Mouse (Mus musculus) midbrain, embryonic 15.5 days (tissue): Measurements from ENCODE around the gene Rps3. TPM values are rescaled to one million over a fixed set of nuclear protein-coding genes. Genes with fewer than 3 reads are reported as not detected.

ENCODE experiments used
- ATAC-seq: fragments of 200-750 bp; cut with Nextera tagmentation; replicated peaks from 2 replicates; pipeline ENCODE4 v1.8.0; 2017; ENCODE audit warnings: moderate TSS enrichment
- H3K27ac ChIP-seq: fragments of 300-500 bp; sonication (generic); 2 replicates; pipeline ENCODE4 v1.5.1; 2015; ENCODE audit warnings: mild to moderate bottlenecking, inconsistent platforms
- H3K27me3 ChIP-seq: fragments of 300-500 bp; sonication (generic); replicated peaks from 2 replicates; pipeline ENCODE4 v1.6.1; 2015; ENCODE audit warnings: inconsistent platforms
- H3K36me3 ChIP-seq: fragments of 300-500 bp; sonication (generic); replicated peaks from 2 replicates; pipeline ENCODE4 v1.6.1; 2015; ENCODE audit warnings: inconsistent platforms
- H3K4me1 ChIP-seq: fragments of 300-500 bp; sonication (generic); 2 replicates; pipeline ENCODE4 v1.6.1; 2015; ENCODE audit warnings: inconsistent platforms
- H3K4me2 ChIP-seq: fragments of 300-500 bp; sonication (generic); 2 replicates; pipeline ENCODE4 v1.6.1; 2015; ENCODE audit warnings: inconsistent platforms, mild to moderate bottlenecking, moderate library complexity
- H3K4me3 ChIP-seq: fragments of 300-500 bp; sonication (generic); 2 replicates; pipeline ENCODE4 v1.5.1; 2015; ENCODE audit warnings: mild to moderate bottlenecking, inconsistent platforms
- H3K9ac ChIP-seq: fragments of 300-500 bp; sonication (generic); 2 replicates; pipeline ENCODE4 v1.6.1; 2015; ENCODE audit warnings: mild to moderate bottlenecking, inconsistent platforms
- H3K9me3 ChIP-seq: fragments of 300-500 bp; sonication (generic); 2 replicates; pipeline ENCODE4 v1.6.1; 2016; ENCODE audit warnings: inconsistent platforms
- WGBS: fragments of 180-500 bp; shearing (Covaris S2); methylation state at CpG from one replicate; pipeline ENCODE4 v1.1.7; 2015; ENCODE audit warnings: mixed read lengths; 5-methylcytosine and 5-hydroxymethylcytosine counted together
- polyA plus RNA-seq: library from polyadenylated mRNA; unstranded; fragments of >200 nt; fragmentation: Nextera tagmentation; extraction: Ambion mirVana; gene quantifications from 2 replicates; pipeline ENCODE4 v1.2.1, GENCODE M21; 2015

Gene Rps3
- polyA plus RNA-seq, 1 experiment from 2014 or later, result 405 TPM

DNA sequence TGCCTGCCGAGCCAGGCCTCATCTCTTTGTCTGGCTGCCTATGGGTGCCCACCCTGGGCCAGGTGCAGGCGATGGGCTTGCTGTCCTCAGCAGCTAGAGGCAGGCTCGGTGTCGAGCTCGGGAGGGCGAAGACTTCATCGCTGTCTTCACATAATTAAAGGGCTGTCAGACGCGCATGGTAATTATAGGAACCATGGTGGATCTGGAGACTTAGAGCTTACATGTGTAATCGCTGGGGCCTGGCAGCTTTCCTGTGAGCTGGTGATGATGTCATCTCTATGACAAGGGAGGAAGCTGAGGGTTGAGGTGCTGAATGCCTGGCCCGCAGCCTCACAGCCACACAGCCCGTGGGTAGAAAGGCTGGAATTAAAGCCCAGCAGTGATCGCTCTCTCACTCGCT, 51.3 kb downstream of the Rps3 start:
- no peaks in the 10 kb centered on the region for H3K27me3 ChIP-seq
- H3K4me1 ChIP-seq, result peaks cover 37% of the 10 kb centered on the region
- peak overlapping the region; percentile 22; the same call in 1 of the 2 replicates for H3K27ac ChIP-seq
- no peaks in the 10 kb centered on the region for H3K9me3 ChIP-seq
- no peak overlapping the region for H3K9ac ChIP-seq
- no peak for ATAC-seq
- 39% methylated on average over 14 of the region's 14 CpGs for WGBS
- no peaks in the 10 kb centered on the region for H3K36me3 ChIP-seq
- no peak overlapping the region for H3K4me2 ChIP-seq
- H3K4me3 ChIP-seq, result no peak overlapping the region

DNA sequence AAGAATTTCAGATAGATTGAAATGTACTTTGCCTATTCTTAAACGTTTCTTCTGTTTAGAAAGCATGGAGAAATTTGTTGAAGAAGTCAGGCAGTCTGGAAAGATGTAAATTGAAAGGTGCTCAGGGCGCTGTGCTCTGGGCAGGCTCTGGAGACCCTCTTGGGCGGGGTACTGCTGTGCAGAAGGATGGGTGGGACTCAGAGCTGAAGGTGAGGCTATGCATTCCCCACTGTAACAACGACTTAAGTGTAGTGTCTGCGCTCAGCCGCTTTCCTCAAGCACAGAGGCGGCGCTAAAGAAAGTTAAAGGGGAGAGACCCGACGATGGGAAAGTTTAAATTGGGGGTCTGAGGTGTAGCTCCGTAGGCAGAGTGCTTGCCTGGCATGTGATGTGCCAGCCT, 53.3 kb downstream of the Rps3 start:
- no peak for ATAC-seq
- H3K9ac ChIP-seq, result no peak overlapping the region
- no peak overlapping the region for H3K27ac ChIP-seq
- no peaks in the 10 kb centered on the region for H3K27me3 ChIP-seq
- H3K9me3 ChIP-seq, result no peaks in the 10 kb centered on the region
- peaks cover 41% of the 10 kb centered on the region for H3K4me1 ChIP-seq
- WGBS, result 69% methylated on average over 11 of the region's 11 CpGs
- no peaks in the 10 kb centered on the region for H3K36me3 ChIP-seq
- no peak overlapping the region for H3K4me2 ChIP-seq
- no peak overlapping the region for H3K4me3 ChIP-seq

DNA sequence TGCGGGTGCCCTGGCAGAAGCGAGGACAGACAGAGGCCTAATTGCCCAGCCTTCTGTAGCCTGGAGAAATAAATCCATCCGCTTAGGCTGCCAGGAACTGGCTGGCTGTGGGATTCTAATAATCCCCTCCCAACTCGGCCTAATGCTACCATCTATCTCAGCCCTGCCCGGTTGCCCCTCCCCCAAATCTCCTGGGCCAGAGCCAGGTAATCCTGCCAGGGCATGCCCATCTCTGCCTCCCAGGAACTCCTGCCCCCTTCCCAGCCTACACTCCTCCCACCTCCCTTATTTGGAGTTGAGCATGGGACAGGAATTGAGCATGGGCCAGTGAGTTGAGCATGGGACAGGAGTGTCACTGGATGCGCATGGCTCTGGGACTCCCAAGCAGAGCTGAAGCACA, 53.8 kb downstream of the Rps3 start:
- H3K4me1 ChIP-seq, result peaks cover 40% of the 10 kb centered on the region
- H3K9ac ChIP-seq, result no peak overlapping the region
- H3K4me2 ChIP-seq, result no peak overlapping the region
- no peaks in the 10 kb centered on the region for H3K27me3 ChIP-seq
- H3K4me3 ChIP-seq, result no peak overlapping the region
- no peaks in the 10 kb centered on the region for H3K36me3 ChIP-seq
- no peaks in the 10 kb centered on the region for H3K9me3 ChIP-seq
- peak overlapping the region; percentile 46; the same call in 1 of the 2 replicates for H3K27ac ChIP-seq
- 26% methylated on average over 6 of the region's 6 CpGs for WGBS
- peak; percentile 41 for ATAC-seq

DNA sequence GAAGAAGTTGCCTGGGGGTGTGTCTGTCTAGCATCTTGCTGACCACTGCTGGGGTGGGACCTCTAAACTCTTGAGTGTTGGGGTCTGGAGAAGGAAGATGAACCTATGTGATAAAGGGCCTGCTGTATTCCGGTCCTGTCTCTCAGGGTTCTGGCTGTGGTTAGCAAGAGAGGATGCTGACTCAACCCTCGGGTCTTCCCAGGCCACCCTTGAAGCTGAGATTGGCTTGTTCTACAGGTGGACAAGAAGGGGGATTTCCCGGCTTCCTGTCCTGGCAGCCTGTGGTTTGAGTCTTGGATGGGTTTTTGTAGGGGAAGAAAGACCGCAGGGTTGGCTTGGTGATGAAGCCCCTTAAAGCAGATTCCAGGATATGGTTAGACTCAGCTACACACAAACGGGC, 54.7 kb downstream of the Rps3 start:
- H3K27ac ChIP-seq, result peak overlapping the region; percentile 46; the same call in 1 of the 2 replicates
- H3K4me1 ChIP-seq, result peaks cover 39% of the 10 kb centered on the region
- no peak overlapping the region for H3K9ac ChIP-seq
- H3K4me3 ChIP-seq, result no peak overlapping the region
- no peak for ATAC-seq
- no peaks in the 10 kb centered on the region for H3K36me3 ChIP-seq
- H3K9me3 ChIP-seq, result no peaks in the 10 kb centered on the region
- H3K27me3 ChIP-seq, result no peaks in the 10 kb centered on the region
- WGBS, result 93% methylated on average over 5 of the region's 5 CpGs
- no peak overlapping the region for H3K4me2 ChIP-seq

DNA sequence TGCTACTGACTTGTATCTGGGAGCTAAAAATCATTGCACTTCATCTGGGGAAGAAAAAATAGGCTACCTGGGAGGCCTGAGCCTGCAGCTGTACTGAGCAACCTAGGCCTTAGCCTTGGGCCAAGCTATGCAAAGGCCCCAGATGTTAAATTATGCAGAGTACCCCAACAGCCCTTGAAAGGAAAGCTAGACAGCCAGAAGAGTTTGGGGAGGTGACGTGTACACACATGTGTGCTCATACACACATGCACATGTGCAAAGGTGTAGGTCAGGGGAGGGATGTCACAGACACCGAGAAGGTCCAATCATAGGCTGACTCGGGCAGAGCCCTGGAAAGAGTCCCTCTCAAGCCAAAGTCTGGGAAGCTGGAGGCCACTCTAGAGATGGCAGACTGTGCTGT, 55.6 kb downstream of the Rps3 start:
- H3K27ac ChIP-seq, result no peak overlapping the region
- 89% methylated on average over 3 of the region's 3 CpGs for WGBS
- H3K4me3 ChIP-seq, result no peak overlapping the region
- H3K4me1 ChIP-seq, result peaks cover 38% of the 10 kb centered on the region
- no peak overlapping the region for H3K9ac ChIP-seq
- no peaks in the 10 kb centered on the region for H3K27me3 ChIP-seq
- no peaks in the 10 kb centered on the region for H3K36me3 ChIP-seq
- no peaks in the 10 kb centered on the region for H3K9me3 ChIP-seq
- no peak overlapping the region for H3K4me2 ChIP-seq
- ATAC-seq, result no peak

Other genes with a start within 250 kb of the Rps3 start
- gene Mogat2, start 245.1 kb downstream of the Rps3 start, polyA plus RNA-seq, result 1.3 and 1.9 TPM in 2 replicates
- 153 and 155 TPM in 2 replicates for gene Map6, start 216.3 kb downstream of the Rps3 start, polyA plus RNA-seq
- 235 and 259 TPM in 2 replicates for gene Serpinh1, start 130.5 kb downstream of the Rps3 start, polyA plus RNA-seq
- gene Gdpd5, start 102.3 kb downstream of the Rps3 start, polyA plus RNA-seq, result 51.8 and 53.3 TPM in 2 replicates
- gene Klhl35, start 17.7 kb downstream of the Rps3 start, polyA plus RNA-seq, result 7.1 and 7.5 TPM in 2 replicates
- gene Arrb1, start 51.7 kb upstream of the Rps3 start, polyA plus RNA-seq, result 20.1 and 20.3 TPM in 2 replicates
- 1.1 and 1.4 TPM in 2 replicates for gene Tpbgl, start 143.4 kb upstream of the Rps3 start, polyA plus RNA-seq
- 6.0 and 7.2 TPM in 2 replicates for gene Slco2b1, start 227.6 kb upstream of the Rps3 start, polyA plus RNA-seq
- gene Olfr520, start 246.5 kb upstream of the Rps3 start, polyA plus RNA-seq, result not detected in 2 replicates